Mouse (Mus musculus) neural tube, embryonic 14.5 days (tissue): ENCODE data around the gene Gopc. TPM values are rescaled to one million over a fixed set of nuclear protein-coding genes. Genes with fewer than 3 reads are reported as not detected.

Experiments used
- ATAC-seq: fragments of 200-750 bp; cut with Nextera tagmentation; 2 replicates; pipeline ENCODE4 v1.8.0; 2017; ENCODE audit warnings: low read depth, mild to moderate bottlenecking, moderate TSS enrichment, moderate library complexity
- H3K27ac ChIP-seq: fragments of 300-500 bp; sonication (generic); 2 replicates; pipeline ENCODE4 v1.5.1; 2014; ENCODE audit warnings: low read depth, mild to moderate bottlenecking, control low read depth, low read length, moderate library complexity, mixed read lengths
- H3K27me3 ChIP-seq: fragments of 300-500 bp; sonication (generic); 2 replicates; pipeline ENCODE4 v1.6.1; 2014; ENCODE audit warnings: low read length; ENCODE audit not compliant: control insufficient read depth, insufficient read depth
- H3K36me3 ChIP-seq: fragments of 300-500 bp; sonication (generic); 2 replicates; pipeline ENCODE4 v1.6.1; 2014; ENCODE audit warnings: low read length, mixed read lengths; ENCODE audit not compliant: control insufficient read depth, insufficient read depth
- H3K4me1 ChIP-seq: fragments of 300-500 bp; sonication (generic); 2 replicates; pipeline ENCODE4 v1.6.1; 2014; ENCODE audit warnings: low read length; ENCODE audit not compliant: control insufficient read depth, insufficient read depth
- H3K4me2 ChIP-seq: fragments of 300-500 bp; sonication (generic); 2 replicates; pipeline ENCODE4 v1.6.1; 2014; ENCODE audit warnings: mild to moderate bottlenecking, low read depth, low read length, control low read depth
- H3K4me3 ChIP-seq: fragments of 300-500 bp; sonication (generic); 2 replicates; pipeline ENCODE4 v1.5.1; 2014; ENCODE audit warnings: low read depth, low read length, control low read depth, mixed read lengths
- H3K9ac ChIP-seq: fragments of 300-500 bp; sonication (generic); replicated peaks from 2 replicates; pipeline ENCODE4 v1.6.1; 2014; ENCODE audit warnings: low read depth, mild to moderate bottlenecking, control low read depth, low read length, mixed read lengths
- H3K9me3 ChIP-seq: fragments of 300-500 bp; sonication (generic); 2 replicates; pipeline ENCODE4 v1.6.1; 2016; ENCODE audit warnings: low read length; ENCODE audit not compliant: control insufficient read depth
- WGBS: fragments of 180-500 bp; shearing (Covaris S2); extraction: QIAGEN DNeasy Blood & Tissue Kit; methylation state at CpG from one replicate; pipeline ENCODE4 v1.1.7; 2014; 5-methylcytosine and 5-hydroxymethylcytosine counted together
- polyA plus RNA-seq: library from polyadenylated mRNA; unstranded; fragments of >200 nt; fragmentation: Nextera tagmentation; extraction: Ambion mirVana; gene quantifications from 2 replicates; pipeline ENCODE4 v1.2.1, GENCODE M21; 2014

The Gopc gene
- polyA plus RNA-seq: 29.0 and 32.8 TPM in 2 replicates

DNA sequence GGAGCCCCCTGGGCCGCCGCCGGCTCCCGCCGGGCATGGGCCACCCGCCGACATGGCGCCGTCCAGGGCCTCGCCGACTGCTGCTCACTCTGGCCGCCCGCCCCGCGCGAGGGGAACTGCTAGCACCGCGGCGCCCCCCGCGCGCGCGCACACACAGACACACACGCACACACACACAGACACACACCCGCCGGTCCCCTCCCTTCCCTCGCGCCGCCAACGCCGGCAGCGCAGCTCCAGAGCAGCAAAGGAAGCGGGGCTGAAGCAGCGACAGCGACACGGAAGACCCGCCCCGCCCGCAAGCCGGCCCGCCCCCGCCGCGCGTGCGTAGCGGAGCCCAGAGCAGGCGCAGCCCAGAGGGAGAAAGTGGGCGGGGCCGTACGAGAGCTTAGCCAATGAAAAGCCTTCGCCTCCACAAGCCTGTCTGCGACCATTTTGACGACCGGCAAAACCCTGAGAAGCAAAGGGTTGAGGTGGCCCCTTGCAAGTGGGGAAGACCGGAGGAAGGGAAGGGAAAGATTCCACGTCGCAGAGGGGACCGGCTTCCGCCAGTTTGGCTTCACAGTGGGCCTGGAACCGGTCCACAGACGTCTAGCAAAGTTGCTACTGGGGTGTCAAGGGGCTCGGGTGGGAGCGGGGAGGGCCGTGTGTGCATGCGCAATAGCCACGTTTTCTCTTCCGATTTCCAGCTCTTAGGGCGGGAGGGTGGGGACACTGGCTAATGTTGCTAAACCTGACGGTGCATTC is at the start of gene Gopc:
Gene Gopc, minus strand, starts transcription at position 280 of the 747 bp plus-strand sequence.
- no peaks in the 10 kb centered on the region for H3K9me3 ChIP-seq
- WGBS: under 1% methylated on average over 61 of the region's 71 CpGs
- peak within 1 kb of the TSS; percentile 65 for H3K4me2 ChIP-seq
- H3K36me3 ChIP-seq: no peaks in the 10 kb centered on the region
- H3K9ac ChIP-seq: peak within 1 kb of the TSS; percentile 89
- peak within 1 kb of the TSS; percentile 84 for H3K4me3 ChIP-seq
- peaks cover 12% of the 10 kb centered on the region for H3K4me1 ChIP-seq
- no peaks in the 10 kb centered on the region for H3K27me3 ChIP-seq
- peak; percentile 98 for ATAC-seq
- peak within 1 kb of the TSS; percentile 96 for H3K27ac ChIP-seq

DNA sequence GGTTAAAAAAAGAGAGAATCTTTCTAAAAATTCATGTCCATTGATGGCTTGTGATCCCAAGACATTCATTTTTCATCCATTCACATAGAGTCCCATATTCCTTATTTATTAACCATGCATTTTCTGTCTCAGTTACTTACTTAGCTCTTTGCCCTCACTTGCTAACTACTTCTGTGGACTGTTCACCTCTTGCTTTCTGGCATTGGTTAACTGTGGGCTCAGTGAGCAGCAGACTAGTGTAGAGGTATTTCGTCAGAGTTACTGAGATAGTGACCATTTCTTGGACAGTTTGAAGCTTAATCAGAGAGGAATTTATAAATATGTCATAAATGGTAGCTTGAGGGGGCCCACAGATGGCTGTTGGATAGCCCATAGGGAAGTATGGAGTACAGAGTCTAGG is 49.0 kb upstream of the Gopc start:
- H3K27ac ChIP-seq: no peak overlapping the region
- H3K4me3 ChIP-seq: no peak overlapping the region
- H3K27me3 ChIP-seq: no peaks in the 10 kb centered on the region
- no peak for ATAC-seq
- 97% methylated on average over 1 of the region's 1 CpGs for WGBS
- no peak overlapping the region for H3K9ac ChIP-seq
- peaks cover 16% of the 10 kb centered on the region for H3K36me3 ChIP-seq
- no peak overlapping the region for H3K4me2 ChIP-seq
- no peaks in the 10 kb centered on the region for H3K4me1 ChIP-seq
- H3K9me3 ChIP-seq: no peaks in the 10 kb centered on the region

DNA sequence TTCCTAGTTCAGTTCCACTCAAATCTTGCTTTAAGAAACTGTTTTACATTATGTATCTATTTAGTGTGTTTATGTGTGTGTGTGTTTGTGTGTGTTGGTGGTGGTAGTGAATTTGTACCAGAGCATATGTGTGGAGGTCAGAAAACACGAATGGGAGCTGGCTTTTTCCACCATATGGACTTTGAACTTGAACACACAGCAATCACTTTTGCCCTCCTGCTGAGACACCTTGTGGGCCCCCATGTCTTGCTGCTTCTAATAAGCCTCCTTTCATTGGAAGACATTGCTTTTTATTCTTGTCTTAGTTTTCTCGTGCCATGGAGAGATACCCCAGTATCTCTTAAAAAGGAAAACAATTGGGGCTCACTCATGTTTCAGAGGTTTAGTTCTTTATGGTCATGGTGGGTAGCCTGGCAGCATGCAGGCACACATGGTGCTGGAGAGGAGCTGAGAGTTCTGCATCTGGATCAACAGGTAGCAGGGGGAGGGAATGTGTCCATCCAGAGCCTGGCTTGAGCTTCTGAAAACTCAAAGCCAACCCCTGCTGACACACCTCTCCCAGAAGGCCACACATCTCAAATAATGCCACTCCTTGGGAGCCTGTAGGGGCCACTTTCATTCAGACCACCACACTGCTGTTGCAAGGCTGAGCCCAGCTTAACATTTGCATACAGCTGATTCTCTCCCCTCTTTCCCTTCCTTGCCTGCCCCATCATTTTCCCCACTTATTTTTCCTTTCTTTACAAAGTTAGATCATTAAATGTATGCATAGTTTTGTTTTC is 45.9 kb upstream of the Gopc start:
- no peak overlapping the region for H3K27ac ChIP-seq
- no peak for ATAC-seq
- no peaks in the 10 kb centered on the region for H3K4me1 ChIP-seq
- WGBS: 33% methylated on average over 2 of the region's 2 CpGs
- no peak overlapping the region for H3K4me3 ChIP-seq
- H3K4me2 ChIP-seq: no peak overlapping the region
- no peaks in the 10 kb centered on the region for H3K9me3 ChIP-seq
- peaks cover 13% of the 10 kb centered on the region for H3K36me3 ChIP-seq
- no peaks in the 10 kb centered on the region for H3K27me3 ChIP-seq
- H3K9ac ChIP-seq: no peak overlapping the region

DNA sequence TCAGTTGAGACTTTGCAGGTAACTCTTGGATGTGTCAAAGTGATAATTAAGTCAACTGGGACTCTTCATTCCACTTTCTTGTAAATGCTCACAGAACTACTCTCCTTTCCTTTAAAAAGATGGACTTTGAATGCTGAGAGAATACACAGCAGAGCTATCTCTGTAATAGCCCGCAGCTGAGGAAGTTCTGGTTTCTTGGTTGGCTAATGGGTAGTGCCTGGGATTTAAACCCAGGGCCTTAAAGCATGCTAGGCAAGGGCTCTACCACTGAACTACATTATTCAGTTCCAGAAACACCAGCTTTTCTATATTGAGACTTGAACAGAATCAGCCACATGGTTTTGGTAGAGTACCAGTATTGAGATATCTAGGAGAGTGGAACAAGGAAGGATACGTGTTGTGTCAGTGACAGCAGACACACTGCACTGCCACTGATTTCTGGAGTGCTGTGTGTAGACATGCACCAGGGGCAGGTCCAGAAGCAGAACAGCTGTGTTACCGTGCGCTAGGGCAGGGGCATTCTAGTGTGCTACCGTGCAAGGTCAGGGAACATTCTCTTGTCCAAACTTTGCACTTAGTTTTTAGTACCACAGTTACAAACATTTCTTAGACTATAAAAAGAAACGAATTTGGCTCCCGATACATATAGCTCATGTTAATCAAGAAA is 44.5 kb upstream of the Gopc start:
- Histone ChIP-seq H3K4me1 (no peaks in the 10 kb centered on the region), H3K27ac (no peak overlapping the region), H3K4me3 (no peak overlapping the region), H3K9ac (no peak overlapping the region), H3K27me3 (no peaks in the 10 kb centered on the region), H3K36me3 (peaks cover 13% of the 10 kb centered on the region), H3K9me3 (no peaks in the 10 kb centered on the region), H3K4me2 (no peak overlapping the region)
- no peak for ATAC-seq
- WGBS: 90% methylated on average over 7 of the region's 7 CpGs

DNA sequence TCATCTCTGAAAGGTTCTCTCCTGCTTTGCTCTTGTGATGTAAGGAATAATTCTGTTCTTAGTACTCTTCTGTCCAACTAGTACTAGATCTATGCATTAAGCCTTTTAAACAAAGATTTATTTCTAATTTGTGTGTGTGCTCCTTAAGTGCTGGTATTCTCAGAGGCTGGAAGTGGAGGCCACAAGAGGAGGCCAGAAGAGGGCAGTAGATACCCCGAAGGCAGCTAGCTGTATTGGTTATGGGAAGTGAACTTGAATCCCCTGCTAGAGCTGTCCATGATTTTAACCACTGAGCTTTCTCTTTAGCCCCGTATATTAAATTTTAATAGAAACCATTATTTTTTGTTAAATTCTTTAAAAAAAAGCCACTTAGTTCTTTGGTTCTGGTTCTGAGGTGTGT is 41.2 kb upstream of the Gopc start:
- WGBS: 88% methylated on average over 2 of the region's 2 CpGs
- no peak overlapping the region for H3K27ac ChIP-seq
- H3K36me3 ChIP-seq: no peaks in the 10 kb centered on the region
- H3K4me3 ChIP-seq: no peak overlapping the region
- H3K9ac ChIP-seq: no peak overlapping the region
- H3K4me1 ChIP-seq: peaks cover 12% of the 10 kb centered on the region
- no peaks in the 10 kb centered on the region for H3K27me3 ChIP-seq
- H3K4me2 ChIP-seq: no peak overlapping the region
- no peaks in the 10 kb centered on the region for H3K9me3 ChIP-seq
- ATAC-seq: no peak

DNA sequence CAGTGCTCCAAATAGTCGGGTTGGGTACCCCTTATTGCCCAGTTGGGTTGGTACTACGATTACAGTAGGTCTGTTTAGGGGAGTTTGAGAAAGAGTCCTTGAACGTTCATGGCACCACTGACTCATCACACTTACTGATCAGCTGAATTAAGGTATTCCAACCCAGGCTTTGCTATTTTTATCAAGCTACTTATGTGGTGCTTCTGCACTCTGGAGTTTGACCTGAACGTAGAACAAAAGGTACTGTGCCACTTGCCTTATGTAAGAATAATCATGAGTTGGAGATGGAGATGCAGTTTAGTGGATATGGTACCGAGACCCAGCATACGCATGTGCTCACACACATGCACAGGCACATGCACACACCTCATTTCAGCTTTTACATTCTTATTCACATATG is 39.8 kb upstream of the Gopc start:
- H3K4me3 ChIP-seq: no peak overlapping the region
- no peak overlapping the region for H3K4me2 ChIP-seq
- H3K4me1 ChIP-seq: peaks cover 12% of the 10 kb centered on the region
- WGBS: 93% methylated on average over 6 of the region's 6 CpGs
- ATAC-seq: no peak
- no peaks in the 10 kb centered on the region for H3K9me3 ChIP-seq
- no peaks in the 10 kb centered on the region for H3K36me3 ChIP-seq
- no peaks in the 10 kb centered on the region for H3K27me3 ChIP-seq
- no peak overlapping the region for H3K9ac ChIP-seq
- no peak overlapping the region for H3K27ac ChIP-seq

DNA sequence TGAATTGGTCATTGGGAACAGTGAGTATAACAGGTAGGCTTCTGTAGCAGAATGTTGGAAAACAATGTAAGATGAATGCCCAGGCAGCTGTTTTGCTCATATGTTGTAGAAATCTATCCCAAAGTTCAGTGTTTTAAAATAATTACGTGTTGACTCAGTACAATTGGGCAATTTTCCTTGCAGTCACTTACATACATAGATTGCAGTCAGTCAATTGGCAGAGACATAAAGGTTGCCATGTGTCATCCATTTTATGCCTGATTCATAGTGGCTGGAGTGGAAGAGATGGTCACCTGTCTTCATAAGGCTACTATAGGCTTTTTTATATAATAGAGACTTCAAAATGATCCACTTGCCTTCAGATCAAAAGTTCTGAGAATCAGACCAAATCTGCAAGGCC is 38.6 kb upstream of the Gopc start:
- Histone ChIP-seq H3K36me3 (no peaks in the 10 kb centered on the region), H3K9ac (no peak overlapping the region), H3K4me1 (peaks cover 12% of the 10 kb centered on the region), H3K27me3 (no peaks in the 10 kb centered on the region), H3K4me2 (no peak overlapping the region), H3K4me3 (no peak overlapping the region), H3K9me3 (no peaks in the 10 kb centered on the region), H3K27ac (no peak overlapping the region)
- 92% methylated on average over 1 of the region's 1 CpGs for WGBS
- ATAC-seq: no peak

DNA sequence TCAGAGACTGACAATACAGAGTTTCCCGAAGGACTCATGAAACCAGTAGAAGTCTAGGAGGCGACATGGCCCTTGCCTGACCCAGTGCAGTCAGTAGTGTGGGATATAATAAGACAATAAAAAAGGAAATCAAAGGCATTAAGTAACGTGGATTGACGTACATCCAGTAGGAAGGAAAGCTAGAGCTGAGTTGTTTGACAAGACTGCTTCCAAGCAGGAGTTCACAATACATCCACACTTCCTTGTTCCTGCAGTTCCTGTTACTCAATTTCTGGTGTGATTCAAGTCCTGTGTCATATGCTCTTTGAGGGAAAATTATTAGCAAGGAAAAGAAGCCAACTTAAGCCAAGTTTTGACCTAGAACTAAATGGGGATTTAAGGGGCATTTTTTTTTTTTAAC is 37.5 kb upstream of the Gopc start:
- ATAC-seq: no peak
- Histone ChIP-seq H3K27ac (no peak overlapping the region), H3K9me3 (no peaks in the 10 kb centered on the region), H3K4me1 (peaks cover 12% of the 10 kb centered on the region), H3K9ac (no peak overlapping the region), H3K27me3 (no peaks in the 10 kb centered on the region), H3K4me3 (peak overlapping the region; percentile 56), H3K36me3 (no peaks in the 10 kb centered on the region), H3K4me2 (peak overlapping the region; percentile 86)
- 41% methylated on average over 4 of the region's 4 CpGs for WGBS

DNA sequence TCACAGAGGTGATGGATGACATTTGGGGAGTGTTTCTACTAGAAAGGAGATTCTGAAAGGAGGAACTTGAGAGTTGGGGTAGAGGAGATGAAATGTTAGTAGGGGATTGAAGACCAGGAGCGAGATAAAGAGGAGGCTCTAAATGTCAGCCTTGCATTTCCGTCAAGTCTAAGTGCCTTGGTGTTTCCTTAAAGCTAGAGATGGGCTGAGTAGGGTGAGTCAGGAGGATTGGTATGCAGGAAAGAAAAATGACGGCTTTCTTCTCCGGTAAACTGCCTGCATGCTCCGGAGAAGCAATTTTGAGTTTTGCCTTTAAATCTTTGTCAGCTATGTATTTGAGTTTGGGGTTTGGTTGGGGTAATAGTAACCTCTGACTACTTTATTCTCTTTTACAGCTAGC is 37.0 kb upstream of the Gopc start:
- Histone ChIP-seq H3K4me3 (peak overlapping the region; percentile 56), H3K9ac (peak overlapping the region; percentile 69; the same call in 1 of the 2 replicates), H3K9me3 (no peaks in the 10 kb centered on the region), H3K4me1 (peaks cover 12% of the 10 kb centered on the region), H3K36me3 (no peaks in the 10 kb centered on the region), H3K27ac (no peak overlapping the region), H3K4me2 (peak overlapping the region; percentile 86), H3K27me3 (no peaks in the 10 kb centered on the region)
- WGBS: 42% methylated on average over 5 of the region's 5 CpGs
- ATAC-seq: no peak
